Mouse (Mus musculus) intestine, embryonic 16.5 days (tissue): Measurements from ENCODE around the gene Psat1. TPM values are rescaled to one million over a fixed set of nuclear protein-coding genes. Genes with fewer than 3 reads are reported as not detected.

Source experiments
- ATAC-seq: fragments of 200-750 bp; cut with Nextera tagmentation; 2 replicates; pipeline ENCODE4 v1.8.0; 2017; ENCODE audit warnings: moderate TSS enrichment, moderate library complexity
- H3K27ac ChIP-seq: fragments of 300-500 bp; sonication (generic); 2 replicates; pipeline ENCODE4 v1.5.1; 2014; ENCODE audit warnings: mild to moderate bottlenecking, low read length
- H3K27me3 ChIP-seq: fragments of 300-500 bp; sonication (generic); replicated peaks from 2 replicates; pipeline ENCODE4 v1.6.1; 2014; ENCODE audit warnings: low read length, control low read depth, mixed read lengths; ENCODE audit not compliant: control insufficient read depth, insufficient read depth
- H3K36me3 ChIP-seq: fragments of 300-500 bp; sonication (generic); 2 replicates; pipeline ENCODE4 v1.6.1; 2014; ENCODE audit warnings: low read length, control low read depth; ENCODE audit not compliant: control insufficient read depth, insufficient read depth
- H3K4me1 ChIP-seq: fragments of 300-500 bp; sonication (generic); 2 replicates; pipeline ENCODE4 v1.6.1; 2014; ENCODE audit warnings: low read length, control low read depth, mixed read lengths; ENCODE audit not compliant: control insufficient read depth, insufficient read depth
- H3K4me2 ChIP-seq: fragments of 300-500 bp; sonication (generic); 2 replicates; pipeline ENCODE4 v1.6.1; 2014; ENCODE audit warnings: low read depth, low read length, control low read depth
- H3K4me3 ChIP-seq: fragments of 300-500 bp; sonication (generic); 2 replicates; pipeline ENCODE4 v1.5.1; 2014; ENCODE audit warnings: mild to moderate bottlenecking, low read length
- H3K9ac ChIP-seq: fragments of 300-500 bp; sonication (generic); 2 replicates; pipeline ENCODE4 v1.6.1; 2014; ENCODE audit warnings: low read depth, low read length
- H3K9me3 ChIP-seq: fragments of 300-500 bp; sonication (generic); 2 replicates; pipeline ENCODE4 v1.6.1; 2016; ENCODE audit warnings: low read length, control low read depth; ENCODE audit not compliant: control insufficient read depth
- WGBS: fragments of 180-500 bp; shearing (Covaris S2); extraction: QIAGEN DNeasy Blood & Tissue Kit; methylation state at CpG from one replicate; pipeline ENCODE4 v1.1.7; 2014; 5-methylcytosine and 5-hydroxymethylcytosine counted together
- polyA plus RNA-seq: library from polyadenylated mRNA; unstranded; fragments of >200 nt; fragmentation: Nextera tagmentation; extraction: Ambion mirVana; gene quantifications from 2 replicates; pipeline ENCODE4 v1.2.1, GENCODE M21; 2015

The Psat1 gene
- polyA plus RNA-seq, 1 experiment from 2014 or later, result 73.5 TPM

DNA sequence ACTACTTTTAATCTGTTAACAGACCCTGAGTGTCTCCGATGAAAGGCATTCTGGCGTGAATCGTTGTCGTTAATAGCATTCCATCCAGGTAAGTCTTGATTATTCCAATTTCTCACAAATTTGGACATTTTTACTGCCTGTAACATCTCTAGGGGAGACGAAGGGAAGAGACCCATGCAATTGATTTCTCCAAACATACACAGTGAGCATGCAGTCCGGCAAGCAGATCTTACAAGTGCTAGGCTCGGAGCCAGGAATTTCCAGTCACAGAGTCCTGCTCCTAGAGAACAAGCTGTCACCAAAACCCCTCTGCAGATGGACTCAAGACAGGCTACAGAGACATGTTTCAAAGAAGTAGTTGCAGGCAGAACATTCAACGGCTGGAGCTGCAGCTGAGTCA is 66.4 kb downstream of the Psat1 start:
- H3K4me3 ChIP-seq, result no peak overlapping the region
- no peaks in the 10 kb centered on the region for H3K36me3 ChIP-seq
- H3K27ac ChIP-seq, result no peak overlapping the region
- H3K4me2 ChIP-seq, result no peak overlapping the region
- no peak overlapping the region for H3K9ac ChIP-seq
- H3K27me3 ChIP-seq, result no peaks in the 10 kb centered on the region
- no peaks in the 10 kb centered on the region for H3K4me1 ChIP-seq
- no peak for ATAC-seq
- 50% methylated on average over 8 of the region's 8 CpGs for WGBS
- H3K9me3 ChIP-seq, result no peaks in the 10 kb centered on the region

DNA sequence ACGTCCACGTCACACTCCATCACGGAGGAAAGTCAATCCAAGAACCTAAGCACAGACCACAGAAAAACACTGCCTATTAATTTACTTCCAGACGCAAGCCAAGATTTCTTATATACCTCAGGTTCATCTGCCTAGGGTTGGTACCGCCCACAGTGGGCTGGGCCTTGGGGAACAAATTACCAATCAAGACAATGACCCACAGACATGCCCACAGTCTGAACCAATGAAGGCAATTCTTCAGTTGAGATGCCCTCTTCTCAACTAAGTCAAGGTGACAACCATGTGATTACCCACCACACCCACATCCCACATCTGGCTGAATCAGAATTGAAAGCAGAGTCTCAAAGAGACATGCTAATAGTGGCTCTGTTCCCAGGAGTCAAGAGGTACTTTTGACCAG is 67.9 kb downstream of the Psat1 start:
- Histone ChIP-seq H3K9me3 (no peaks in the 10 kb centered on the region), H3K27me3 (no peaks in the 10 kb centered on the region), H3K4me3 (no peak overlapping the region), H3K4me2 (no peak overlapping the region), H3K36me3 (no peaks in the 10 kb centered on the region), H3K27ac (no peak overlapping the region), H3K4me1 (no peaks in the 10 kb centered on the region), H3K9ac (no peak overlapping the region)
- 95% methylated on average over 5 of the region's 5 CpGs for WGBS
- no peak for ATAC-seq

DNA sequence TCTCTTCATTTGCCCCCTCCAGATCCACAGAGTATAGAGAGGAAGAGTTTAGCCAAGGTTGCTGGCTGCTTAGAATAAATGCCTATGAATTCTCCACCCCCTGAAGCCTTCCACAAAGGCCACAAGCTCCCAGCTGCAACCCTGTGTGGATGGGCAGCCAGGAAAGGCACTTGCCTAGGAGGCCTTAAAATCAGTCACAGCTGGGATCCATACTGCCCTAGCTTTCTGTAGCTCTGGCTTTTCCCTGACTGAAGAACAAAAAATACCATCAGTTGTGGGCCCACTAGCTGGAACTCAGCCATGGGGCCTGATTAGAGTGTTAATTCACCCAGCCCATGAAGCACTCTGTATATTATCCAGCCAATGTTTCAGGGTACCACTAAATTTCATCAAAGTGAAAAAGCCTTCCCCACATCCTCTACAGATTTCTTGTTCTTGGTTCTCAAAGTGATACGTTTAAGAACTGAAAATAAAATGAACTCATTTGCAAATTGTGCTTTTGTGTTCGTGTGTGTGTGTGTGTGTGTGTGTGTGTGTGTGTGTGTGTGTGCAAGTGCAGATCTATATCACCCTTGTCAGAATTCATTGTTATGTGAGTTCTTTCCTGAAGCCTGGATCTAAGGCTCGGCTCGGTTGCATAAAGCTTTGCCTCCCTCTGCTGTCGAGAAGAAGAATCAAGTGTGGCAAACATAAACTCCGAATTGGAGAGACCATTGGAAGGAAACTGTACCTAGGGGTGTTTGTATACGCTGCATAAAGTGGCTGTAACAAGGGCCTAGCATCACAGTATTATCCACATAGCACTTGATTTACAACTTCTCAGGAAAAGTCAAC is 78.1 kb downstream of the Psat1 start:
- no peak for ATAC-seq
- no peaks in the 10 kb centered on the region for H3K4me1 ChIP-seq

DNA sequence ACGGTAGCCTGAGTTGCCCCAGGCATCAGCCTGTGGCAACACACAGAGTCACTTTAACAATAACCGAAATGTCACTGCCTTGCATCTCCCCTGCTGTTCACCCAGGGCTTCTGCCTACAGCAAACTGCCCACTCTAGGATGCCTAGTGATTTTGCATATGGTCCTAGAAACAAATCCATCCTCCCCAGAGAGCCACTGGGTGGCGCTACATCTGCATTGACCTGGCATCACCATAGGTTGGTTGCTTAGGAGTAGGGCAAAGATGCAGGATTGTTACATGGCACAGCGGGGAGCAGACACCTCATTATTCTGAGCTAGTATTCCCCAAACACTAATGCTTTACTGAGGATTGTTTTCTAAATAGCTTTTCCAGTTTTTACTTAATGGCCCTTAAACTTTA is 80.3 kb downstream of the Psat1 start:
- H3K27me3 ChIP-seq, result no peaks in the 10 kb centered on the region
- H3K4me2 ChIP-seq, result no peak overlapping the region
- no peaks in the 10 kb centered on the region for H3K4me1 ChIP-seq
- 71% methylated on average over 4 of the region's 4 CpGs for WGBS
- H3K9me3 ChIP-seq, result no peaks in the 10 kb centered on the region
- H3K4me3 ChIP-seq, result no peak overlapping the region
- no peaks in the 10 kb centered on the region for H3K36me3 ChIP-seq
- H3K27ac ChIP-seq, result no peak overlapping the region
- H3K9ac ChIP-seq, result no peak overlapping the region
- no peak for ATAC-seq

More for the DNA sequence above, 78.1 kb downstream of the Psat1 start:
- no peak overlapping the region for H3K27ac ChIP-seq
- H3K27me3 ChIP-seq, result no peaks in the 10 kb centered on the region
- H3K9me3 ChIP-seq, result no peaks in the 10 kb centered on the region
- WGBS, result 26% methylated on average over 7 of the region's 7 CpGs
- H3K4me2 ChIP-seq, result no peak overlapping the region
- H3K36me3 ChIP-seq, result no peaks in the 10 kb centered on the region
- H3K9ac ChIP-seq, result no peak overlapping the region
- H3K4me3 ChIP-seq, result no peak overlapping the region

DNA sequence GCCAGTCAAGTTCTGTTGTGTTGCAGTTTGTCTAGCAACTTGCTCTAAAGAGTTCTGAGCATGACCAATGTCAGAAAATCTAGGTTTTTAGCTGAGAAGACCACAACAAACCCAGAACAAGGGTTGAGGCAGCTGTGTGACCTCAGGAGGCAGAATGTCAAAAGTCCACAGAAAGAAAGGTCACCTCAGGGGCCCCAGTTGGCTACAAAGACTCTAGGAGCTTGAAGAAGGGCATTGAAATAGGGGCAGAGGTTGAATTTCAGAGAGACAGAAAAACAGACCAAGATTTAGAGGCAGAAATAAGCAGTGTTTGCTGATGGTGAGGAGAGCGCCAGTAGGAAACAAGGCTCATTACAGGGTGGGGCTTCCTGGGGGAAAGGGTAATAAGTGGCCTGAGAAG is 81.0 kb downstream of the Psat1 start:
- Histone ChIP-seq H3K9ac (no peak overlapping the region), H3K27me3 (no peaks in the 10 kb centered on the region), H3K27ac (no peak overlapping the region), H3K4me1 (no peaks in the 10 kb centered on the region), H3K4me2 (no peak overlapping the region), H3K9me3 (no peaks in the 10 kb centered on the region), H3K36me3 (no peaks in the 10 kb centered on the region), H3K4me3 (no peak overlapping the region)
- 78% methylated on average over 1 of the region's 1 CpGs for WGBS
- no peak for ATAC-seq

DNA sequence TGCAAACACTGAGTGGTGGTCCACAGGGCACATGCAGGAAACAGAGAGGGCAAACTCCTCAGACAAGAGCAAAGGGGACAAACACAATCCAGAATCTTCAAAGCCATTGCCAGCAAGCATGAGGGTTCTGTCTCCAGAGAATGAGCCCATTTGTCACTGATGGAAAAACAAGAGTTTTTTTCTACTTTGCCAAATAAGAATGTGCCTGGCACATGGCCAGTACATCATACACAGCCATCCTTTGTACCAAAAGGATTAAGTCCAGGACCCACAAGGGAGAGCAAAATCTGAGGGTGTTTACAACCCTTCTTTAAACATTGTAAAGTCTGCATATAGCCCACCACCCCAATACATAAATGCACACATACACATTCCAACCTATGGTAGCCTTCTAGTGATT is 81.7 kb downstream of the Psat1 start:
- no peaks in the 10 kb centered on the region for H3K4me1 ChIP-seq
- H3K27ac ChIP-seq, result no peak overlapping the region
- no peaks in the 10 kb centered on the region for H3K36me3 ChIP-seq
- no peaks in the 10 kb centered on the region for H3K9me3 ChIP-seq
- no peak overlapping the region for H3K4me2 ChIP-seq
- H3K4me3 ChIP-seq, result no peak overlapping the region
- H3K9ac ChIP-seq, result no peak overlapping the region
- no peak for ATAC-seq
- no peaks in the 10 kb centered on the region for H3K27me3 ChIP-seq

DNA sequence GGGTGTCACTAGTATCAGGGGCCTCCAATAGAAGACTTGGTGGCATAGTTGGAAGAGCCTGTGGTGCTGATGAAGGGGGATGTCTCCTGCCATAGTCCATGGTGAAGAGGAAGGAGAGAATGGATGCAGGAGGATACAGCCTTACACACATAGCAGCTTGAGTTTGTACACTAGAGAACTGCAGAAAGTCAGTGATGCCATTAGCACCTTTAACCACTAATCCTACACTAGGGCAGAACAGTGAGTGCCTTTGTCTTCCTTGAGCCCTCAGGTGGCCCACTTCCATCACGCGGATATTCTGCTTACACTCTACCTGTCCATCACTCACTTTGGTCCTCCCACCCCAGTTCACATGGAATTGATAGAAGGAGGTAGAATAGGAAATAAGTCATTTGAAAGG is 83.0 kb downstream of the Psat1 start:
- Histone ChIP-seq H3K4me1 (no peaks in the 10 kb centered on the region), H3K27ac (no peak overlapping the region), H3K4me2 (no peak overlapping the region), H3K27me3 (no peaks in the 10 kb centered on the region), H3K4me3 (no peak overlapping the region), H3K36me3 (no peaks in the 10 kb centered on the region), H3K9me3 (no peaks in the 10 kb centered on the region), H3K9ac (no peak overlapping the region)
- WGBS, result 85% methylated on average over 2 of the region's 2 CpGs
- no peak for ATAC-seq

DNA sequence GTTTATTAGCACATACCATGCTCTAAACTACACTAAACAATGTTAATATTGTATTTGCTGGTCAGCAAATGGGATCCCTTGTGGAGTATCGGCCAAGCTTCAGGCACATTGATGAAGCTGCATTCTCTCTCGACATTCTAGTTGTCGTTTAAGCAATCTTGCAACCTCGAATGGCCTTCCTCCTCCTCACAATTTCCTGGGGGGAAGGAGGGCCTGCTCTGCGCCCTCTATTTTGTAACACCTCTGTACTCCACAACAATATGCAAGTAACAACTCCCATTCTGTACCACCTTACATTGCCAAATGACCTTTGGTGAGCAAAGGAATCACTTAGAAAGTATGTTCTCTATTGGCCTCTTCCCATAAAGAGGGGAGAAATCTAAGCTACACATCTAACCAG is 91.8 kb downstream of the Psat1 start:
- no peak overlapping the region for H3K4me2 ChIP-seq
- no peaks in the 10 kb centered on the region for H3K36me3 ChIP-seq
- 89% methylated on average over 5 of the region's 5 CpGs for WGBS
- no peaks in the 10 kb centered on the region for H3K9me3 ChIP-seq
- H3K9ac ChIP-seq, result no peak overlapping the region
- no peak overlapping the region for H3K27ac ChIP-seq
- H3K4me3 ChIP-seq, result no peak overlapping the region
- H3K4me1 ChIP-seq, result no peaks in the 10 kb centered on the region
- ATAC-seq, result no peak
- no peaks in the 10 kb centered on the region for H3K27me3 ChIP-seq
